Mouse (Mus musculus): Measurements from ENCODE around the gene Fam192a.

GRCm38 (mm10) chr8:94575148-94575547, 26.6 kb downstream of the Fam192a start:
- TF ChIP-seq POLR2A (IDR thresholded peaks at IDR 0.05; ENCODE audit: borderline replicate concordance, insufficient read depth, low read length) (no peak), CTCF (IDR thresholded peaks at IDR 0.05; ENCODE audit: borderline replicate concordance, insufficient read depth, low read depth, low read length) (no peak)

Measured in cerebellum, adult 2 months (tissue).